Mouse (Mus musculus) NIH3T3 (cell line): ENCODE measurements around the gene Rab10.

Experiments
- DNase-seq: peaks from one replicate; pipeline ENCODE4 v3.0.0-alpha.2; 2012; ENCODE audit warnings: low read depth

Rab10 gene

GRCm38 (mm10) chr12:3296056-3296455, 13.7 kb downstream of the Rab10 start:
- DNase-seq, result no peak

GRCm38 (mm10) chr12:3291849-3292248, 17.9 kb downstream of the Rab10 start:
- peak; percentile 6 for DNase-seq

GRCm38 (mm10) chr12:3291038-3291437, 18.7 kb downstream of the Rab10 start:
- no peak for DNase-seq

- no peak for DNase-seq
These were observed 21.3 kb downstream of the Rab10 start for GRCm38 (mm10) chr12:3288440-3288839.

GRCm38 (mm10) chr12:3285919-3286318, 23.9 kb downstream of the Rab10 start:
- no peak for DNase-seq

DNA sequence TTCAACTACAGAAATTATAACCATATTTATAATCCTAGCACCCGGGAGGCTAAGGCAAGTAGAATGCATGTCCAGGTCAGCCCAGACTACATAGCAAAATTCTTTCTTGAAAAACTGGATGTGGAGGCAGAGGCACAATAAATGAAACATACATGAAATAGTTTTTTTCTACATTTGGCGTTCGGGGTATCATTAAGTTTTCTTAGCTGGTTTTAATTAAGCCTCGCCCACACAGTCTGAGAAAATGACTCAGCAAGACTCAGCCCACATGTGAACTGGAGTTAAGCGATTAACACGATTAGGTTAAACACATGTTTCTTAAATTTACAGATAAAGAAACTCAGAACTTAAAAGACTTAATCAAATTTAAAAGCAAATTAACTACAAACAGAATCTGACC, 24.4 kb downstream of the Rab10 start:
- peak; percentile 56 for DNase-seq

GRCm38 (mm10) chr12:3284463-3284862, 25.3 kb downstream of the Rab10 start:
- DNase-seq, result no peak

- DNase-seq, result no peak
These were observed 25.8 kb downstream of the Rab10 start for GRCm38 (mm10) chr12:3283829-3284440.

DNA sequence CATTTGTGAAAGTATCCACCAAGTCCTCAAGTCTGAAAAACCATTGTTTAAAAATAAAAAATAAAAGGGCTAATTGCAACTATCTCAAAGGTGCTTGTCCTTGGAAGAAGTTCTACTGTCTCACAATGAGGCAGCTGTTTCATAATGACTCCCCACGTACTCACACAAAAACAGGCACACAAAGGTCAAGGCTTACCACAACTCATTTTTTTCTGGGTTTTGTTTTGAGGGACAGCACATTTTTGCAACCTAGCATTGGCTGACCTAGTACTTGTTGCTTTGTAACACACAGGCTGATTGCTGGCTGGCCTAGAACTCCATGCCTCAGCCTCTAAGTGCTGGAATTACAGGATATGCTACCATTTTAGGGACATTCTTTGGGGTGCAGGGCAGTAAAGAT, 26.8 kb downstream of the Rab10 start:
- DNase-seq, result no peak

DNA sequence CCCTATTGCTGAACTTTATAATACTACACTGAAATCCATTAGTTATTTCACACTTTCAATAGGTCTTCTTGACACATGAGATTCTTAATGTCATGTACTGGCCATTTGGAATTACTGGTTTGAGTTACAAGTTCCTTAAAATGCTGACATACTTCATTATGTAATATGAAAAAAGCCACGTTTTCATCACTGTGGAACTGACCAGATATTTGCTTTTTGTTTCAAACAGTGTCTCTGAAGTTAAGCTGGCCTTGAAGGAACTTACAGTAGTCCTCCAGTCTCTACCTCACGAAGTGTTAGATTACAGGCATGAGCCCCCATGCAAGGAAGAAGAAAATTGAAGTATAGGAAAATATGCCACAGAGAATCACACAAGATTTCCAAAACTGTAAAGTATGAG, 27.2 kb downstream of the Rab10 start:
- no peak for DNase-seq

DNA sequence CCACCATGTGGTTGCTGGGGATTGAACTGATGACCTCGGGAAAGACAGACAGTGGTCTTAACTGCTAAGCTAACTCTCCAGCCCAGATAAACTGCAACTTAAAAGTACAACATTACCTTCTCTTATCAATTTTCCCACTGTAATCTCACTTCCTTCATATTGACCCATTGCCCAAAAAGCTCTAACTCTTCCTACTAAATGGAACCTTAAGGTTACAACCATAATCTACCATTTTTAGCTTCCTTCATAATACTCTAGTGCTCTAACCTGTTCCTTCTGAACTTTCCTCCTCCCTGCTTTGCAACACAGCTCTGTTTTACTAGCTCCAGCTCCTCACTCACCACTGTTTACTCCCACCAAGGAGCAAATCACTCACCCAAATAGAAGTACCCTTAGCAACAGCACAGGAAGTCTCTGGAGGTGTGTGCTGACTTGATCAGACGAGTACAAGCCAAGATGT, 30.9 kb downstream of the Rab10 start:
- DNase-seq, result no peak

- peak; percentile 12 for DNase-seq
These were observed 39.0 kb downstream of the Rab10 start for GRCm38 (mm10) chr12:3270818-3271217.

GRCm38 (mm10) chr12:3267397-3267796, 42.4 kb downstream of the Rab10 start:
- no peak for DNase-seq

GRCm38 (mm10) chr12:3265188-3265587, 44.6 kb downstream of the Rab10 start:
- no peak for DNase-seq

DNA sequence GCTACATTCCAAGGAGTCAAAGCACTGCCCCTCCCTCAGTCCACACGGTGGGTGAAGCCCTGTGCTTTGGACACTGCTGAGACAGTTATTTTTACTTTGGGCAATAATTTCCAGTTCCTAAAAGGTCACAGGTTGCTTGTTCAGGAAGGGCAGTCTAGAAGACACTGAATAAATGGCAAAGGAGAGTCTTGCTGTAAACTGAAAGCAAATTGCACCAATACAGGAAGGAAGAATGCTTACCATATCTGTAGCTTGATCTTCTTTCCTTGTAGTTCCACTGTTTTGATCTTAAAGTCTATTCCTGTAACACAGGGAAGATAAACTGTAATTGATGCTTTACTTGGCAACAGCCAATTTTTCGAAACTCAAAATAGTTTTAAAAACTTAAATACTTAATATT, 45.3 kb downstream of the Rab10 start:
- DNase-seq, result no peak

GRCm38 (mm10) chr12:3261596-3261995, 48.2 kb downstream of the Rab10 start:
- DNase-seq, result no peak

DNA sequence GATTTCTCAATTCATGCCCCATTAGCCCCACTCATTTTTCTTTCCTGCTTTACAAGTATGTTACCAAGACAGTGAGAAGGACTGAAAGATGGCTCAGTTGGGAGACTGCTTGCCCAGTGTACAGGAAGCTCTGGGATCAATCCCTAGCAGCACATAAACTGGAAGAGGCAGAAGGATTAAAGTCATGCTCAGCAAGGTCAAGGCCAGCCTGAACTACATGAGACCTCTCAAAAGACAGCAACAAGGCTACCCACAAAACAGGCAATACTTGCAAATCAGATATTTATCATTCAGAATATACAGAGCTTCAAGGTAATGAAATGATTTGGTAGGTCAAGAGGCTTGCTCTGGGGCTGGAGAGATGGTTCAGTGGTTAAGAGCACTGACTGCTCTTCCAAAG, 53.8 kb downstream of the Rab10 start:
- peak; percentile 39 for DNase-seq

- no peak for DNase-seq
These were observed 54.3 kb downstream of the Rab10 start for GRCm38 (mm10) chr12:3255435-3255834.

GRCm38 (mm10) chr12:3253591-3253990, 56.2 kb downstream of the Rab10 start:
- peak; percentile 45 for DNase-seq

DNA sequence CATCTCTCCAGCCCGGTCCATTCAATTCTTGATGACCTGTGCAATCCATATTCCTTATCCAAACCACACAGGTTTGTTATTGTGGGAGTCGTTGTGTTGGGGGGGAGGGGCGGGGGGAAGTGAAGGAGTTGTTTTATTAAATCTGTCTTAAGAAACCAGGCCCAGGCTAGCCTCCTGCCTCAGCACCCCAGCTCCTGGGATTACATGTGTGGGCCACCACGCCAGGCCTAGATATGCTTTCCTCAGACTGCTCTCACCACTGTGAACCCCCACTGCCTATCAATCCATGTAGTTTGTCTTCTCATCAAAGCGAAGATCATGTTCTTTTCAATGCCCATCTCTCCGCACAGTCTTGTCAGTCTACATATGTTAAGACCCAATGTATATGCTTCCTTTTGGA, 63.7 kb downstream of the Rab10 start:
- DNase-seq, result no peak

DNA sequence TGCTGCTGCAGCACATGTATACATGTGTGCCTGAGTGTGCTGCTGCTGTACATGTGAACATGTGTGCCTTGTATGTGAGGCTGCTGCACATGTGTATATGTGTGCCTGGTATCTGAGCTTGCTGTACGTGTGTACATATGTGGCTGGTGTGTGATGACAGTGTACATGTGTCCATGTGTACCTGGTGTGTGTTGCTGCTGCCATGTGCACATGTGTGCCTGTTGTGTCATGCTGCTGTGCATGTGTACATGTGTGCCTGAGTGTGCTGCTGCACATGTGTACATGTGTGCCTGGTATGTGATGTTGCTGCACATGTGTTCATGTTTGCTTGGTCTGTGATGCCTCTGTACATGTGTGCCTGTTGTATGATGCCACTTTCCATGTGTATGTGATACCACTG, 70.2 kb downstream of the Rab10 start:
- no peak for DNase-seq

GRCm38 (mm10) chr12:3238361-3239051, 71.3 kb downstream of the Rab10 start:
- DNase-seq, result no peak

DNA sequence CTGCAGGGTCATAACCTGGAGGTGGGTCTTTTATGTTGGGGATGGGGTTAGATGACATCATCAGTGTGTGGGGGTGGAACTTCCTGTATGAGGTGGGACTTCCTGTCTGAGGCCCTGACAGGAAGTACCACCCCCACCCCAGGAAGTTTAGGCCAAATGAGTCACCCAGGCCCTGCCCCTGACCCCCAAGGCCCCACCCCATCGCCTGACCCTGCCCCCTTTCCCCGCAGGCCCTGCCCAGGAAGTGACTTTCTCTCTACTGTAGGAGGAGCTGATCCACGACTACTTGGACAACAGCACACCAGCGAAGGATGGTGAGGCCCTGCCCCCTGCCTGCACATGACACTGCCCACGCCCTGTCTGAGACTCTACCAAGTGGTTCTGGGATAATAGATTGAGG, 72.0 kb downstream of the Rab10 start:
- no peak for DNase-seq
